Mouse (Mus musculus) C2C12 (cell line): ENCODE data around the gene Clca2. TPM values are rescaled to one million over a fixed set of nuclear protein-coding genes. Genes with fewer than 3 reads are reported as not detected.
"Not testable (repeated sequence)": the region's sequence is repeated elsewhere in the genome, so short reads cannot be mapped to it uniquely, and the experiment has no call there.

Experiments
- H3K27me3 ChIP-seq: one replicate; pipeline ENCODE4 v1.6.1; 2011; ENCODE audit not compliant: control insufficient read depth, insufficient read depth, insufficient read length
- H3K36me3 ChIP-seq: one replicate; pipeline ENCODE4 v1.6.1; 2011; ENCODE audit not compliant: control insufficient read depth, insufficient read depth
- H3K4me3 ChIP-seq: one replicate; pipeline ENCODE4 v1.5.1; 2011; ENCODE audit warnings: mild to moderate bottlenecking, control low read depth; ENCODE audit not compliant: poor library complexity, insufficient read depth, severe bottlenecking
- H3K79me2 ChIP-seq: one replicate; pipeline ENCODE4 v1.6.1; 2011; ENCODE audit not compliant: control insufficient read depth, insufficient read depth
- H3K79me3 ChIP-seq: one replicate; pipeline ENCODE4 v1.6.1; 2011; ENCODE audit warnings: low read depth, control low read depth
- H3ac ChIP-seq: one replicate; pipeline ENCODE3; 2011; ENCODE audit warnings: low read depth; ENCODE audit not compliant: control insufficient read depth, insufficient read length
- CEBPB ChIP-seq: IDR thresholded peaks from one replicate; pipeline ENCODE4 v1.6.1; 2011; ENCODE audit warnings: low read depth, mild to moderate bottlenecking, control low read depth, moderate library complexity
- CTCF ChIP-seq: IDR thresholded peaks from one replicate; pipeline ENCODE4 v1.5.1; 2011; ENCODE audit not compliant: control insufficient read depth, insufficient read depth, insufficient read length
- FOSL1 ChIP-seq: IDR thresholded peaks from one replicate; pipeline ENCODE4 v1.8.0; 2011; ENCODE audit warnings: mild to moderate bottlenecking, low read length; ENCODE audit not compliant: poor library complexity, insufficient read depth, severe bottlenecking
- MAX ChIP-seq: IDR thresholded peaks from one replicate; pipeline ENCODE4 v1.6.1; 2011; ENCODE audit warnings: mild to moderate bottlenecking, control low read depth
- MYOD1 ChIP-seq: IDR thresholded peaks from one replicate; pipeline ENCODE4 v1.6.1; 2011; ENCODE audit warnings: low read depth; ENCODE audit not compliant: control insufficient read depth, insufficient read length
- MYOG ChIP-seq: IDR thresholded peaks from one replicate; pipeline ENCODE4 v1.6.1; 2011; ENCODE audit not compliant: control insufficient read depth, insufficient read length; ENCODE audit errors: extremely low read depth
- USF1 ChIP-seq: IDR thresholded peaks from one replicate; pipeline ENCODE4 v1.6.1; 2011; ENCODE audit warnings: low read depth, mild to moderate bottlenecking, control low read depth, moderate library complexity
- polyA plus RNA-seq: library from polyadenylated mRNA; unstranded; fragments of >200 nt; fragmentation: generic; extraction: Trizol; gene quantifications from one replicate; pipeline ENCODE4 v1.2.1, GENCODE M21; 2012; ENCODE audit warnings: missing spikeins

The Clca2 gene
- polyA plus RNA-seq, 1 experiment, result 0.27 TPM

DNA sequence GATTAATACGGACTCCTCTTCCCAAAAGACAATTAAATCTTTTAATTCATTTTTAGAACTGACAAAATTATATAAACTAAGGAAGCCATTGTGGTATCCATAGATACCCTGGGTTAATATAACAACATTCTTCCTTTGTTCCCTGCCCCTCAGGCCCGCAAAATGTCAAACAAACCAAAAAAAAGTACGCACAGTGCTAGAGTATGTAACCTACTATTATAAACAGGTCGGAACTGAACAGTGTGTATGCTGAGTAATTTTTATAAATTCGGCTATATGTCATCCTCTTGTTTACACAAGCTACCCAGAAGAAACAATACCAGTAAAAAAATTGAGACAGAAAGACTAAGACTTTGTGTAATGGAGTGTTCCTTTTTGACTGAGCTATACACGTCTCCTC is 20.8 kb downstream of the Clca2 start:
- Histone ChIP-seq H3ac (no peak overlapping the region), H3K79me2 (no peaks in the 10 kb centered on the region), H3K36me3 (no peaks in the 10 kb centered on the region), H3K27me3 (no peaks in the 10 kb centered on the region), H3K4me3 (no peak overlapping the region), H3K79me3 (no peaks in the 10 kb centered on the region)
- TF ChIP-seq CEBPB (no peak), MYOD1 (no peak), CTCF (no peak), FOSL1 (no peak), USF1 (no peak), MYOG (no peak), MAX (no peak)

DNA sequence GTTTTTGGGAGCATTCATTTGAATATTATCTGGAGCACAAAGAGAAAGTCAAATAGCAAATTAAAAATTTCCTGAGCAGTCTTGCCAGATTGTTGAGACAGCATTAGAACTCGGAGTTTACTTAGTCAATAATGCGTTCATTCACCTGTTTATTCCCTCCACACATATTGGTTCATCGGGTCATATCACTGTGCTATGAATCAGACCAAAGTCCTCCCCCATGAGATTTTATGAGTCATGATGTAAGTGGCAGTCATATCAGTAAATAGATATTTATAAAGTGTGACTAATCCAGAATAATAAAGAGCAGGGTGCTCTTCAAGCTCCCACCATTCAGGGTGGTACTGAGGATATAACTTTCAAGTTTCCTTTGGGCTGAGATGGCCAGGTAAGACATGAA is 26.9 kb downstream of the Clca2 start:
- TF ChIP-seq CTCF, result no peak
- peak; percentile 24 for TF ChIP-seq FOSL1
- no peak for TF ChIP-seq CEBPB

DNA sequence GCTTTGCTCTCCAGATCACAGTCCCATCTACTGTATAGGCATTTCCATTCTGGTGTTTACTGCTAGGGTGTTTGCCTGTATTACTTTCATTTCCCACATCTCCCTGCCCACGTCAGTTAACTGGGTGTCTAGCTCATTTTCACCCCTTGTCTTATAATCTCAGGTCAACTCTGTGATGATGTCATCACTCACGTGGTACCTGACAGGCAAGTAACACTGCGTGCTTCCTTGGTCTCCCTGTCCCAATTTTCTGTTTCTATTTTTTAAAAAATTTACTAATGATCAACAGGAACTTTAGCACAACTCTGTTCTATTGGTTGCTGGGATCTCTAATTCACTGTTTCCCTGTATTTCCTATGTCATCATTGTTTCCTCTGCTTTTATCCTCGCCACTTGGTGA is 30.3 kb downstream of the Clca2 start:
- no peak overlapping the region for H3K4me3 ChIP-seq
- no peaks in the 10 kb centered on the region for H3K79me2 ChIP-seq
- H3K79me3 ChIP-seq, result no peaks in the 10 kb centered on the region
- H3K27me3 ChIP-seq, result no peaks in the 10 kb centered on the region
- no peaks in the 10 kb centered on the region for H3K36me3 ChIP-seq
- H3ac ChIP-seq, result no peak overlapping the region
- TF ChIP-seq MYOG, result no peak
- no peak for TF ChIP-seq USF1
- TF ChIP-seq MAX, result no peak
- TF ChIP-seq CTCF, result no peak
- TF ChIP-seq MYOD1, result no peak
- TF ChIP-seq CEBPB, result no peak
- TF ChIP-seq FOSL1, result no peak

More for the DNA sequence above, 26.9 kb downstream of the Clca2 start:
- no peak overlapping the region for H3ac ChIP-seq
- no peaks in the 10 kb centered on the region for H3K36me3 ChIP-seq
- H3K79me3 ChIP-seq, result no peaks in the 10 kb centered on the region
- no peaks in the 10 kb centered on the region for H3K79me2 ChIP-seq
- no peaks in the 10 kb centered on the region for H3K27me3 ChIP-seq
- H3K4me3 ChIP-seq, result no peak overlapping the region

DNA sequence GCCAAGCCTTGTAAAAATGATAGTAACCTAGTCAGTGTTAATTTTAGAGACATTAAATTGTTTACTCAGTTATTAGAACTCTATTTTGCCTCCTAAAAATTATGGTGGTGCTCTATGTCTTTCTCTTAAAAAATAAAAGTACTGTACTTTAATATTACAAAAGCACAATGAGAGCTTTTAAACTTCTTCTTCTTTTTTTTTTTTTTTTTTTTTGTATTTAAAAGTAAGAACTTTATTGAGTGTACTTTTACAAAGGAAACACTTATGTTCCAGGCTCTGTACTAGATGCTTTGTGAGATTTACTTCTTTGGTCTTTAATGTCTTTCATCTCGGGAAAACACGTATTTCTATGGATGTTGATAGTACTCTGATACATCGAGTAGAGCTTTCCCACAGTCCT is 44.1 kb downstream of the Clca2 start:
- not testable (repeated sequence) for H3K79me3 ChIP-seq, H3K27me3 ChIP-seq, H3K79me2 ChIP-seq

DNA sequence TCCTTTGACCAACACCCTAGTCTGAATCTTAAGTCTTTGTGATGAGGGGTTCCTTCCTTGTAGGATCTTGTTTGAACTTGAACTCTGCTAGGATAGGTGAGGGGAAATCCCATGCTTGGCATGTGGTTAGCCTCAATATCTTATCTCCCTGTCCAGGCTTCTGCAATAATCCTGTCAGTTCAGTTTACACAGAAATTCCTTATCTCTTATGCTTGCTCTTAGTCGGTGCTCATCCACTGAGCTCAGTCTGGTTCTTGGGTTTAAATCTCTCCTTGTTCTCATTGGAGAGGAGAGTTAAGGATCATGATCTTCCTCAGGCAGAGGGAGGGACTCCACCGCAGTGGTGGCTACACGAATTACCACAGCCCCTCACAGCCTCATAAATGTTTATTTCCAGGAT is 49.4 kb downstream of the Clca2 start:
- Histone ChIP-seq H3ac (no peak overlapping the region), H3K4me3 (no peak overlapping the region), H3K27me3 (no peaks in the 10 kb centered on the region), H3K79me2 (no peaks in the 10 kb centered on the region), H3K36me3 (no peaks in the 10 kb centered on the region), H3K79me3 (no peaks in the 10 kb centered on the region)
- TF ChIP-seq MYOD1 (no peak), MAX (no peak), USF1 (no peak), FOSL1 (no peak), CEBPB (no peak), CTCF (no peak), MYOG (no peak)

More for the DNA sequence above, 44.1 kb downstream of the Clca2 start:
- not testable (repeated sequence) for H3K36me3 ChIP-seq, H3ac ChIP-seq, H3K4me3 ChIP-seq

GRCm38 (mm10) chr3:145038813-145039212 is 60.4 kb downstream of the Clca2 start:
- no peak overlapping the region for H3K4me3 ChIP-seq
- no peaks in the 10 kb centered on the region for H3K27me3 ChIP-seq
- H3K79me2 ChIP-seq, result no peaks in the 10 kb centered on the region
- no peaks in the 10 kb centered on the region for H3K79me3 ChIP-seq
- no peak overlapping the region for H3ac ChIP-seq
- TF ChIP-seq MYOG (no peak), CTCF (no peak), USF1 (no peak), MYOD1 (no peak), CEBPB (no peak), FOSL1 (no peak), MAX (no peak)
- H3K36me3 ChIP-seq, result no peaks in the 10 kb centered on the region

DNA sequence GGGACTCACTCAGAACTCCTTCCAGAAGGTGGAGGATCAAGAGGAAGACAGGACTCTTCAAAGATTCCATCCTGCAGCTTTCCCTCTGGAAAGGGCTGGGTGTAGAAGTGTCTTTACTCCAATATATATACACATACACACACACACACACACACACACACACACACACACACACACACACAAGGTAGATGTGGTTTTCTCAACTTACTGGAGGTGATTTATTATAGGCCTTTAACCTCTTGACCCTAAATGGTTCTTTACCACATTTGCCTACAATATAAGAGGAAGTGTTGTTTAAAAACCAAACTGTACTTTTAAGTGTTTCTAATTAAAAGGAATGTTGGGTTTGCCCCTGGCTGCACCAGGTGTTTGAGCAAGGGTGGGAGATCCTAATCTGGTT is 66.6 kb downstream of the Clca2 start, which contains the start of gene Clca1:
TSS of gene Clca1 (minus strand) at position 101 of the 400 bp plus-strand sequence.
- H3ac ChIP-seq, result no peak within 1 kb of the TSS
- H3K36me3 ChIP-seq, result no peaks in the 10 kb centered on the region
- no peaks in the 10 kb centered on the region for H3K79me2 ChIP-seq
- H3K27me3 ChIP-seq, result no peaks in the 10 kb centered on the region
- no peak for TF ChIP-seq FOSL1
- TF ChIP-seq MAX, result no peak
- no peak for TF ChIP-seq USF1
- no peak for TF ChIP-seq CEBPB
- H3K79me3 ChIP-seq, result no peaks in the 10 kb centered on the region
- H3K4me3 ChIP-seq, result no peak within 1 kb of the TSS
